Mouse (Mus musculus) v-Abl transformed pro-B cells (cell line): ENCODE data around the gene Ankrd55.

Experiments
- in situ Hi-C, 2 experiments: fragments of 400-800 bp; cut with MboI; formaldehyde crosslinking; loops; one replicate each; pipeline ENCODE4 v1.15.1; 2025; ENCODE audit not compliant: unreplicated experiment in 2 of 2

Gene Ankrd55

DNA sequence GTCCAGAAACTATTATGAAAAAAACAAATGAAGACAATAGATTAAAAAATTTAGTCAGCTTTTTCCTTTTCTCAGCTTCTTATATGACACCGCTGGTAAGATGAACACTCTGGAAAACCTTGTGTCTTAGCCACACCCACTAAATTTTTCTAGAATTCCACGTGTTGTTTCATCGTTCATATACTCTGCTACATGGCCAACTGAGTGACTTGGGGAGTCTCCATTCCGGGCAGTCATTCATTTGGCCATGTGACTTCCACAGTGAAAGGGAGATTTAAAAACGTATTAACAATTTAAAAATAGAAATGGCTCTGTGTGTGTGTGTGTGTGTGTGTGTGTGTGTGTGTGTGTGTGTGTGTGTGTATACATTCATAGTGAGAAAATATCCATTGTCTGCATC, 77.1 kb downstream of the Ankrd55 start:
- in situ Hi-C loops = no loop called here

DNA sequence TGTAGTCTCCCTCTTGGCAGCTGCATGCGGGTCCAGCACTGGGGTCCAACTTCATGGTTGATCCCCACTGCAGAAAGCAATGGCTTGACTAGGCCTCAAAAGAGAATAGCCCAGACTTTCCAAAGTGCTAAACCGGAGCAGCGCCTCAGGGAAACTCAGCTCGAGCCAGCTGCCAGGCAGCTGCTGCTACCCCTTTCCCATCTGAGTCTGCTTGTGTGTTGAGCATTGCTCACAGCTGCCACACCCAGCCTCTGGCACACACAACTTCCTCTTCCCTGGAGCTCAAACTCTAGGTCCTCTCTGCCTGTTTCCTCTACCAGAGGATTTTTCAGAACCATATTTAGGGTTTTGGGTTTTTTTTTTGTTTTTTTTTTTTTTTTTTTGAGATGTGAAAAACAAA, 77.5 kb downstream of the Ankrd55 start:
- in situ Hi-C loops = no loop called here

DNA sequence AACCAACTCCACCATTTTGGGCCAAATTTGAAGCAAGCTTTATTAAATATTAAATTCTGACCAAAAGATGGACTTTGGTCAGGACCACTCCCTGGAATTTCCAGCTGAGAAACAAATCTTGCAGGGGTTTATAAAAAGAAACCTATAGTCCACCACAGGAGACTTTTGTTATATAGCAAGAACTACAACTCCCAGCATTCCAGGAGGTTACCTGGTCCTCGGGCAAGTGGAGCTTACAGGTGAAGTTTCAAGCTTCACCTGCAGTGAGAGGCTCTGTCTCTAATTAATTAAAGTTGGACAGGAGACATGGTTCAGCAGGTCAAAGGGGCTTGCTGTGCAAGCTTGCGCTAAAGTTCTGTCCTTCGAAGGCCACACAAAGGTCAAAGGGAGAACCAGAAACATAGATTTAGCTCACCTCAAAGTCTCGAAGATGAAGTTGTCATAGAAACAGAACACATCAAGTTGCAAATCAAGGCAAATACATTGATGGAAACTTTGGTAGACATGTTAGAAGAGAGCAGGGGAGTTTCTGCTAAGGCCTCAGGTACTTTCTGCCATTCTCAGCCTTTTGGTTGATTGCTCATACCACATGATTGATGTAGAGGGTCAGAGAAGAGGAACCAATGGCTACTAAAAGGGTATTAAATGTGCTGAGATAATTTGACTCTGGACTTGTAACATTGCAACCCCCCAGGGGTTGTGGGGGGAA, 78.2 kb downstream of the Ankrd55 start:
- in situ Hi-C loops = no loop called here

DNA sequence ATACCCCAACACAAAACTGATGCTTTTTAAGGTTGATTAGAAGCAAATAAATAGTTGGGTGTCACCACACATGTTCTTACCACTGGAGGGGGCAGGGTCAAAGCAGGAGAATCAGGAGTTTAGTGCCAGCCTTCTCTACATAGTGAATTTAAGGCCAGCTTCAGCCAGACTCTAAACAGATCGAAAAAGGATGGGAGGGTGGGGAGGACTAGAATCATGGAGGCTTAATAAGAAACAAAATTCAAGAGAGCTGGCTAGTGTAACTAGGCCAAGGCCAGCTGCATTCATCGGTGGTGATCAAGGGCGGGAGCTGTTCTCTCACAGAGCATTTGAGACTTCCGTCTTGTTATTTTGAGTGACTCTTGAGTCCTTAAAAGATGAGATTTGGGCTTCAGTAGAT, 83.5 kb downstream of the Ankrd55 start:
- in situ Hi-C loops = no loop called here

DNA sequence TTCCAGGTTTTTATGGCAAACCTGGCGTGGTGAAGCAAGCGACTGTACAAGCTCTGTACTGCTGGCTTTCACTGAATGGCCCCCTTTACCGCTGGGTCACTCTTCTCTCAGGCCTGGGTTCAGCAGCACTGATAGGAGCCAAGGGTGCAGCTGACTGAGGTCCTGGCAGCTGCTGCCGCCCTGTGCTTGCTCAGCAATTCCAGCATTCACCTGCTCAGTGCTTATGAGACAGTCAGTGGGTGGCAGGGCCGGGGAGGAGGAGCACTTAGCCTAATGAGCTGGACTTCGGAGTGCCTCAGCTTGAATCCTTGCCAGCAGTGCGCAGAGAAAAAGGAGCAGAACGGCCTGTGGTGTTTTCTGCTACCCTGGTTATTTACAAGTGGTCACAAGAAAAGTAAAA, 87.5 kb downstream of the Ankrd55 start:
- in situ Hi-C loops = no loop called here

DNA sequence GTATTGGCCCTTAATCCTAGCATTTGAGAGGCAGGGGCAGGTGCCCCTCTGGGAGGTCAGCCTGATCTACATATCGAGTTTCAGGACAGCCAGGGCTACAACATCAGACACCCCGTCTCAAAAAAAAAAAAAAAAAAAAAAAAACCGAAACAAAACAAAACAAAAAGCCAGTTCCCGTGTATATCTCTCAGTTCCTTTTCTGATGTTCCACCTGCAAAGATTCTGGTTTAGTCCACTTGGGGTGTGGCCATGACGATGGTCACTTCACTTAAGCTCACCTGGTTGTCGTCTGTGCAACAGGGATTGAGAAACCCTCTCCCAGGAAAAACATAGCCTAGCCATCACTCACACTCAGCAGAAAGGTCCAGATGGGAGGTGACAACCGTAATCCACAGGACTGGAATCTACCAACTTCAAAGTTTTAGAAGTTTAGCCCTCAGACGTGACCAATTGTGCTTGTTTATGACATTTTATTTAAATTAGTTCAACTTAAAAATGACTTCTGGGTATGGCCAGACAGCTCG, 90.6 kb downstream of the Ankrd55 start:
- in situ Hi-C loops = no loop called here

DNA sequence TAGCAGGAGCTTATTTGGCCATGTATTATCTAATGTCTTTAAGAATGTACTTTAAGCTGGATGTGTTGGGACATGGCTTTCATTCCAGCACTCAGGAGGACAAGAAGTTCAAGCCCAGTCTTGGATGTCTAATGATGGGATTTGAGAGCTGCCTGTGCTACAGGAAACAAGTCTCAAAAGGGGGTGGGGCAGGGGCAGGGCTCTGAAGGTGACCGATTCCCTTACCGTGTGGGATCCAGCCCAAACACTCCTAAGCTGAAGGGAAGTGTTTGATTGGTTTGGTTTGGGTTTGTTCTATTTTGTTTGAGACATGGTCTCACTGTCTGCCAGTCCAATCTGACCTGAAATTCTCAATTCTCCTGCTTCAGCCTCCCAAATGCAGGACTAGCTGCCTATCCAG, 93.2 kb downstream of the Ankrd55 start:
- in situ Hi-C loops = no loop called here

DNA sequence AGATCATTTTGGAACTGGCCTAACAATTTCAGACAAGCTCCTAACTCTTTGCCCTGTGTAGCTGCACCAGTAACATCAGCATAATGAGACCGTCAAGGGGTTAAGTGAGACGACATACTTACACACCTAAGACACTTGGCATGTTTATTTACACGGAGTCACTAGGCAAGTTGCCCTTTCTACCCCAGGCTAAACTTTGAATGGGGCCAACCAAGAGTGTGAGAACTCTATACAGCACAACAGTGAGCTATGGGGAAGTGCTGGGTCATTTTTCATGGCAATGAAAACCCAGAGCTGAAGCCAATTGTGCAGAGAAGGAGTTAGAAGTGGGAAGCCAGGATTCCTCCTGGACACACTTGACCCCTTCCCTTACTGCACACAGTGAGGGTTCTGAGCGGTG, 94.2 kb downstream of the Ankrd55 start:
- in situ Hi-C loops = no loop called here

DNA sequence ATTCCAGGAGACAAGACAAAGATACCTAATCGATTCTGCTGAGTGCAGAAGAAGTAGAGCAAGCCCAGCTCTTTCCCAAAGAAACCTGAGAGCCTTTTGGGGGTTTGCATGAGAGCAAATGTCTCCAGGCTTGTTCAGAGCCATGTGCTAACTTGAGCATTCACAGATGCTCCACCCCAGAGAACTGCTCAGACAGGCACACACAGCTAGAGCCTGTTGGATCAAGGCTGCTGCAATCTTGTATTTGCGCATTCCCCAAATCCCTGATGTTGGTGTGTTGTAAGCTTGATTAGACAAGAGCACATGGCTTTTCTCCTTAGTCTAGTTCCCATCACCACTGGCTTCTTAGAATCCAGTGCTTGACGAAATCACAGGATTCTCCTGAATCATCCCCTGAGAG, 94.7 kb downstream of the Ankrd55 start:
- in situ Hi-C loops = no loop called here

DNA sequence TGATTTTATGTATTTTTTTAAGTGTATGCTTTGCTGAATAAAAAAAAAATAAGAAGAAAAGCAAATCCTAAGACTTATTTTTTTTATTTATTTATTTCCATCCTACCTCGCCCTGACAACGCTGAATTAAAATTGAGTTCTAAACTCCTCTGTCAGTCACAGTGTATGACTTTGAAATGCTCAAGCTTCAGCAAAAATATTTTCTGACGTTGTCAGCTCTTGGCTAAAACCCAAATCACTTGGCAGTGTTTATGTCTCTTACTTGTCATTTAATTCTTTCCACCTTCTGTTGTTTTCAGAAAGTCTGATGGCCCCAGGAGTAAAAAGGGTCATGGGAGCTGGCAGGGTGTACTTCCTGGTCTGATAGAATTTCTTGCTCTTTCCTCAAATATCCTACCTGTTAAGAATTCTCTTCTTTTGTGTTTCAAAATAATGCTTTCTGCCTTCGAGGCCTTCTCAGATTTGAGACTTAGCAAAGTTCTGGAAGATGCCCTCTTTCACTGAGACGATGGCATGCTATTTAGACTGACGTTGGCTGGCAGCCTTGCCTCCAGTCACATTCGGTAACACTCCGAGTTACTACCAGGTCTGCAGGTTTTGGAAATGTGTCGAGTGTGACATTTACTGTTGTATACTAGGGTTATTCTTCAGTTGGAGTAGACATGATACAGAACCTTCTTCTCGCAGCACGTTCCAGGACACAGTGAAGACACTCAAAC, 95.8 kb downstream of the Ankrd55 start:
- in situ Hi-C loops = no loop called here

DNA sequence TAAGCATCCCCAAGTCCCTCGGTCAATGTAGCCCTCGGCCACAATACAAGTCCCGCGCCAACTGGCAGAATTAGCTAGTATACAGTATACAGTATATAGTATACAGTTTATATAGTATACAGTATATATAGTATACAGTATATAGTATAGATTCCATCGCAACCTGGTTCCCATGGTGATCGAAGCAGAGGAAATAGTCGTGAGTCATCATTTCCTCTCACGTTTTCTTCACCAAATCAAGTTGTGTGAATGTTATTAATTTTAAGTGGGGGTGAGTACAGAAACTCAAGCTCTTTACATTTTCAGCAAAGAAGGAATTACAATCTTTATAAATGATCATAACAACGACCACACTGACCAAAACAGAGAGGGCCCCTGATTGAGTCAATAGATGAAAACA, 96.8 kb downstream of the Ankrd55 start:
- in situ Hi-C loops = no loop called here

DNA sequence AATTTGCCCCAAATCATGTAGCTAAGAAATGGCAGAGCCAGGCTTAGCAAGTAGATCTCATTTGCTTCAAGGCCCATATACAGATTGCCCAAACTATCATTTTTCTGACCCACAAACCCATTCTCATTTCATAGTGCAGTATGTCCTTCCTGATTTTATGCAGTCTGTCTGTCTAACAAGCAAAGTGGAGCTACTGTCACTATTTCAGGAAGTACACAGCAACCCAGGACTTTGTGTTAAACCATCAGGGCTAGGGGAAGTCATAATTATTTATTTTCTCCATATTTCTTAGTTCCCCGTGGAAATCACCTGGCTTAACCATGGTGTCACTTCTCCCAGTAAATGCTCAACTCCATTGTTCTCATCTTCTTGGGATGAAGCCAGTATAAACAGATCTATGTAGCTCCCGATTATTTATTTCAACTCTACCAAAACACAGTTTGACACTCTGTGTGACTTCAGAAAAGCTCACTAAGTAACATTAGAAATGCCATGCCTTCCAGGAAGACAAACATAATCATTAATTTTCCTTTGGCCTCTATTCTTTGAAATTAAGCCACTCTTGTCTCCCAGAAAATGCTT, 98.3 kb downstream of the Ankrd55 start:
- in situ Hi-C loops = no loop called here

DNA sequence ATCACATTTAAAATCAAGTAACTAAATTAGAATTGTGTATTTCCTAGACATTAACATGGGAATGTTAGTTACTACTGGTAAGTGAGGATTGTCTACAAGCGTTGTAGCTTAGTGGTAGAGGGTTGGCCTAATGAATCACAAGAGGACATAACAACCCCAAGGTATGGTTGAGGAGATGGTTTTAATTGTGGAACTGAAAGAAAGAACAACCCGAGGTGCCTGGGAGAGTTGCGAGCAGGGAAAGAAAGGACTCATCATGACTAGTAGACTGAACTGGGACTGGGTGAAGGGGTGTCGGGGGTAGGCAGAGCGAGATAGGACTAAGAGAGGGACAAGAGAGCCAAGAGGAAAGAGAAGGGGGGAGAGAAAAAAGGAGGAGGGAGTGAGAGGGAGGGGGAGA, 99.0 kb downstream of the Ankrd55 start:
- in situ Hi-C loops = no loop called here

DNA sequence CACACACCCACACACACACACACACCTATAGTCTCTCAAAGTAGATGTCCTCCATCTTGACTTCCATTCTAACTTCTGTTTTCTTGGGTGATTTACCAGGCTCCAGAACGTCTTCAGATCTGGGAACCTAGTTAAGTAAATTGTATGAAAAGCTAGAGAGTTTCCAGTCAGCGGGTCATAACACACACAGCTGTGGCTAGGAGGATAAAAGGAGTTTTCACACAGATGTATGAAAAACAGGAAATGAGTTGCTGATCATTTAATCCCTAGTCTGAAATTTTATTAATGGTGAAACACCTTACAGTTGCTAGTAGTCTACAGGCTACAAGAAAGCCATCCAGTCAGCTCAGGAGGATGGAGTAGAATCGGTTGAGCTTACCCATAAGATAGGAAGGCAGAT, 99.9 kb downstream of the Ankrd55 start:
- in situ Hi-C loops = no loop called here

DNA sequence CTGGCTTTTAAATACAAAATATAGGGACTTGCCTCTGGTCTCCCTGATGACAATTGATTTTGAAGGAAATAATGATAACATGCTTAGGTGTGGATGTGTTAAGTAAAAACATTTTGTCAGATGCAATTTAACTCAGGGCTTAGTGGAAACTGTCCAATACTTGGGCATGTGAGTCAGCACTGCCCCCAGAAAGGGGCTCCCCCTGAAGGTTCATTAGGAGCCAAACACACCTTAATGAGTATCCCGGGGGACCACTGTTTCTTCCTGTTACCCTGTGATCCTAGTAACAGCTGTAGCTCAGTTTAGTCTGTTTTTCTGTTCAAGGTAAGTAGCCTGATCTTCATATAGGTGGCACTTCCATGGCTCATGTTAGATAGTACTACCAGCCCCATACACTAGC, 102.0 kb downstream of the Ankrd55 start:
- in situ Hi-C loops = no loop called here

DNA sequence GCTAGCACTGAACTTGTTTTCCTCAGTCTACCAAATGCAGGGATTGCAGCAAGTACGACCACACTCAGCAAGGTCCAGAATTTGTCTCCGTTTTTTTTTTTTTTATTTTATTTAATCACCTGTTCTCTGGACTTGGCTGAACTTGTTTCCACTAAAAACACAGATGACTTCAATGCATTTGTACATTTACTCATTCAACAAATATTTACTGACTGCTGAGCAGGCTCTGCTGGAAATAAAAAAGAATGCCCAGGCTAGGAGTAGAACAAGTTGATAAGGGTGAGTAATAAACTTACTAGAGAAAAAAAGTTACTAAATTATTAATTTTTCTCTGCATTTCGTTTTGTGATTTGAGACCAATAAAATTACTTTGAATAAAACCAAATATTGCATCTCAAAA, 103.1 kb downstream of the Ankrd55 start:
- in situ Hi-C loops = no loop called here

DNA sequence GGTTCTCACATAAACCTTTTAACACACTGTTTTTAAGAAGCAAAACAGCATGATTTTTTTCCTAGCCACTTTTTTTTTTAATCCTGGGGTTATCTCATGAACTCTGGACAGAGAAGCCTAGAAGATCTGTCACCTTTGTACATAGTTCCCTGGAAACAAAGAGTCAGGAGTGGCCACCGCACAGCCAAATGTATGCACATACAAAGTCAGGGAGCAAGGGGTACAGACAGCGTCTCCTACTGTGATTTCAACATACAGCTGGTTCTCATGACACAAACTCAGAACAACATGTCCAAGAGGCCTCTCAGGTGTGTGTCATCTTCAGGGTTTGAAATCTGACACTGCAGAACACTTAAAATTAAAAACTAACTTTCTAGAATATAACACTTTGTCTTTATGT, 105.1 kb downstream of the Ankrd55 start:
- in situ Hi-C loops = no loop called here

DNA sequence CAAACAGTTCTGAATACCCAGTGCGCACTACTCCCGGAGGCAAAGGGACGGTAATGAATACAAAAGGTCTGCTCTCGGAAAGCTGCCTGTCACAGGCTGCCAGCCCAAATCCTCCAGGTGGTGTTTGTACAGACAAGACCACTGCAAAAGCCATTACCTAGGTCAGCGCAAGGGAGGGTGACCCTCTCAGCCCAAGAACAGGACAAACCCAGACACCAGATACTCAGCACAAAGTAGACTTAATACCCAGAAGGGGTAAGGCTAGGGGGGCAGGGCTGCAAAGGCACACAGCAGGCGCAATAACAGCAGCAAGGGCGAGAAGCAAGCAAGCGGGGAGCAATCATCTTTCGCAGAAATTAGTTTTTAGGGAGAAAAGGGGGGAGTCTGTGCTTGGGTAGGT, 106.0 kb downstream of the Ankrd55 start:
- in situ Hi-C loops = no loop called here

DNA sequence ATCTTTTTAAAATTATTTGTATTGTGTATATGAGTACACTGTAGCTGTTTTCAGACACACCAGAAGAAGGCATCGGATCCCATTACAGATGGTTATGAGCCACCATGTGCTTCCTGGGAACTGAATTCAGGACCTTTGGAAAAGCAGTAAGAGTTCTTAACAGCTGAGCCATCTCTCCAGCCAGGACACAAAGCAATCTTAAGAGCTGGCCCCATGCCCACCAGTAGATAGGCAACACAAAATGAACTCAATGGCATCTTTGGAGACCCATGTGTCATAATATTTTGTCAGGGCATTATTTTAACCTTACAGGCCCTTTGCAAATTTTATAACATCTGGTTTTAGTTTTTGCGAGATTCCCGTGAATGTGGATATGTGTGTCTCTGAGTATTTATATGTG, 116.5 kb downstream of the Ankrd55 start:
- in situ Hi-C loops = no loop called here

DNA sequence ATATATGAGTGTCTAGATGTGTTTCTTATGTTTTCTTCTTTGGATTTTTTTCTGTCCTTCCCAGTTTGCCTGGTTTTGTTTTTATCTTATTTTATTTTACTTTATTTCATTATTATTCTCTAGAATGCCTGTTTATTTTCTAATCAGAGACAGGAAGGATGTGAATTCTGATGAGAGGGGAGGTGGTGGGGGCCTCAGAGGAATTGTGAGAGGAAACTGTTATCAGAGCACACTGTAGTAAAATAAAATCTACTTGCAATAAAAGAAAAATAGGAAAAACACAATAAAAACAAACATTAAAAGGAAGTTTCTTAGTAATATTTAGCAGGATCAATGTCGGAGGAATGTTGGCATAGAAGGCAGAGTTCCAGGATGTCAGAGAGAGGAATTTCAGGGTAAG, 116.9 kb downstream of the Ankrd55 start:
- in situ Hi-C loops = no loop called here

DNA sequence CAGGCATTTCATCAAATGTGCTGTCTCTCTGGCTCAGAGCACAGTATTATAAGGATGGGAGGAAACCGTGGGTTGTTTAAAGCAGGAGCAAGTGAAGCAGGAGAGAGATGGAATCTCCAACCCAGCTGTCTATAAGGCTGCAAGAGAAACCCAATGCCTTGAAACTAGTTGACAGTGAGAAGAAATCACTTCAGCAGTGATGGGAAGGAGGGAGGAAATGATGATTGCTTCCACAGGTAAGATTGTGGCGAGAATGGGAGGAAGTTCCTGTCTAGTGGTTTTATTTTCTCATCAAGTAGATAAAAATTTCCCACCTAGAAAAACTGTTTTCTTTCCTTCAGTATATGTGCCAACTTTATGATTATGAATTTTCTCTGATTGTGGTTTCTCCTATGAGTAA, 118.4 kb downstream of the Ankrd55 start:
- in situ Hi-C loops = no loop called here

DNA sequence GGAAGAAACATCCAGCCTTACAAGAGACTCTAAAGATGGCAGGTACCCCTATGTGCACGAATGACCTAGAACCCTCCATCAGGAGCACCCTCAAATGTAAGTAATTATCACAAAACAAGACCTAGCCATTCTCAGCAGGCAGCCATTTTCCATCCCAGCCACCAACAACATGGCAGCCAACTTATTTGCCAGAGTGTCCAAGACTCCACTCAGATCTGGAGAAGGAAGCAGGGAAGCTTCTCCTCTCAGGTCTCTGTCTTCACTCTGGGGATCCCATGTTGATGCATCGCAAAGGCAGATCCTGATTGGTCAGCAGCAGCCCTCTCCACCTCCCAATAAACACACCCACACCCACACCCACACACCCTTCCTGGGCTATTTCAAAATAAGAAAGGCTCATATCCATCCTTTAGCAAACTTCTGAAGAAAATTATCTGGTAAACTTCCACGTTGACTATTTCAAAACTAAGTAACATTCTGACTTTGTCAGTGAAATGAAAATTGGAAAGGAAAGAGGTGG, 119.0 kb downstream of the Ankrd55 start:
- in situ Hi-C loops = no loop called here
